Mouse (Mus musculus): ENCODE data around the gene Gfer. TPM values are rescaled to one million over a fixed set of nuclear protein-coding genes. Genes with fewer than 3 reads are reported as not detected.

Gfer gene
- polyA plus RNA-seq, 1 experiment from 2014 or later: 27.7 TPM

DNA sequence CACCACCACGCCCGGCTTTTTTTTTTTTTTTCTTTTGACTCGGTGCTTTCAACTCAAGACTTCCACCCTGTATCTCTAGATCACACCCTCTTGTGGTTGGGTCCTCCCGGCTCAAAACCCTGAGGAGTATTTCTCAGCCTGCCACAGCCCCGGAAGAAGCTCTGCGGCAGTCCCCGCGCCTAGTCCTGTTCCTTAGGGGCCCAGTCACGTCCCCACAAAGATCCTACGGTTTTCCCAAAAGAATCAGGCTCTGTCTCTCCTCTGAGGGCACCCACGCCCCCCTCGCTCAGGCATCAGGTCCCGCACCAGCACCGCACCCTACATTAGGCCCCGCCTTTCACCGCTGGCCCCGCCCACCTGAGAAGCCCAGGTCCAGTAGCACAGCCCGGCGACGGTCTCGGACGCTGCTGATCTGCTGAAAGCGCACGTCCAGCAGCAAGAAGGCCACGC is 8.8 kb downstream of the Gfer start:
- no peak for TF ChIP-seq EP300 (optimal IDR thresholded peaks at IDR 0.05)
- peak; percentile 19; the same call in 1 of the 2 replicates for TF ChIP-seq CTCF (IDR thresholded peaks at IDR 0.05; ENCODE audit: low read depth)
- Histone ChIP-seq H3K36me3 (ENCODE audit: control insufficient read depth, insufficient read depth, low read length) (no peaks in the 10 kb centered on the region), H3K4me3 (ENCODE audit: low read depth, low read length) (peak overlapping the region; percentile 34), H3K27me3 (ENCODE audit: control insufficient read depth, insufficient read depth, low read length) (peaks cover 6% of the 10 kb centered on the region), H3K27ac (replicated peaks) (no peak overlapping the region), H3K4me1 (replicated peaks; ENCODE audit: control insufficient read depth, insufficient read depth) (peaks cover 8% of the 10 kb centered on the region), H3K9me3 (ENCODE audit: control insufficient read depth, low read length) (no peaks in the 10 kb centered on the region), H3K4me2 (replicated peaks; ENCODE audit: low read depth) (peak overlapping the region; percentile 56), H3K9ac (ENCODE audit: low read length) (peak overlapping the region; percentile 27; the same call in 1 of the 2 replicates)
- DNase-seq (ENCODE audit: low spot score) (peak; percentile 77), ATAC-seq (ENCODE audit: low FRiP score, low TSS enrichment) (peak; percentile 69)
- WGBS: 1% methylated on average over 24 of the region's 25 CpGs

DNA sequence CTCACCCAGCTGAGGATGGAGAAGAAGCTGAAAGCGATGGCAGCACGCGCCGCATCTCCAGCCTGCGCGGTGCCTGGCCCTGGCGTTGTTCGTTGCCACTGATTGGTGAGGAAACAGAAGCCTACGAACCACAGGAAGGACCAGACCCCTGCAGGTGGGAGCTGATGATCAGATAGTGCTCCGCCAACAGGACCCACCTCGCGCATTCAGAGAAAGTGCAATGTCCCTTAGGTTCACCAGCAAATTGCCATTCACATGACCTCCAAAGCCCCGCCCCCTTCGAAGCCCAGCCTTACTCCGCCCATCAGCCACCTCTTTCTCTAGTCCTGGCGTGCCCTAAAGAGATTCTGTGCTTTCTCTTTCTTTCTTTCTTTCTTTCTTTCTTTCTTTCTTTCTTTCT is 9.4 kb downstream of the Gfer start:
- no peak overlapping the region for H3K27ac ChIP-seq (replicated peaks)
- ATAC-seq (ENCODE audit: low FRiP score, low TSS enrichment): no peak
- no peaks in the 10 kb centered on the region for H3K36me3 ChIP-seq (ENCODE audit: control insufficient read depth, insufficient read depth, low read length)
- no peaks in the 10 kb centered on the region for H3K9me3 ChIP-seq (ENCODE audit: control insufficient read depth, low read length)
- H3K4me1 ChIP-seq (replicated peaks; ENCODE audit: control insufficient read depth, insufficient read depth): peaks cover 8% of the 10 kb centered on the region
- 33% methylated on average over 16 of the region's 16 CpGs for WGBS
- TF ChIP-seq EP300 (optimal IDR thresholded peaks at IDR 0.05) (no peak), CTCF (IDR thresholded peaks at IDR 0.05; ENCODE audit: low read depth) (no peak)
- no peak overlapping the region for H3K4me3 ChIP-seq (ENCODE audit: low read depth, low read length)
- DNase-seq (ENCODE audit: low spot score): peak; percentile 64
- no peak overlapping the region for H3K9ac ChIP-seq (ENCODE audit: low read length)
- H3K27me3 ChIP-seq (ENCODE audit: control insufficient read depth, insufficient read depth, low read length): peaks cover 6% of the 10 kb centered on the region
- no peak overlapping the region for H3K4me2 ChIP-seq (replicated peaks; ENCODE audit: low read depth)

DNA sequence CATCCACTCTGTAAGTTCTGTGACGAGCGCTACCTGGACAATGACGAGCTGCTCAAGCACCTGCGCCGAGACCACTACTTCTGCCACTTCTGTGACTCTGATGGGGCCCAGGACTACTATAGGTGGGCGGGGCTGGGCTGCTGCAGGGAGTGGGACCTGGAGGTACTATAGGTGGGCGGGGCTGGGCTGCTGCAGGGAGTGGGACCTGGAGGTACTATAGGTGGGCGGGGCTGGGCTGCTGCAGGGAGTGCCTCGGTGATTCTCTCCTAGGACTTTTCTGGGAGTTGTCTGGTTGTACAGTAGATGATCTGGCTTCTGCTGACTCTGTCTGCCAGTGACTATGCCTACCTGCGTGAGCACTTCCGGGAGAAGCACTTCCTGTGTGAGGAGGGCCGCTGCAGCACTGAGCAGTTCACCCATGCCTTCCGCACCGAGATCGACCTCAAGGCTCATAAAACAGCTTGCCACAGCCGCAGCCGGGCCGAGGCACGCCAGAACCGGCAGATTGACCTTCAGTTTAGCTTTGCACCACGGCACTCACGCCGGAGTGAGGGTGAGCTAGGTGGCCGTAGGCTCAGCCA is 18.4 kb downstream of the Gfer start:
- no peak for DNase-seq (ENCODE audit: low spot score)
- Histone ChIP-seq H3K4me3 (ENCODE audit: low read depth, low read length) (no peak overlapping the region), H3K36me3 (ENCODE audit: control insufficient read depth, insufficient read depth, low read length) (peaks cover 42% of the 10 kb centered on the region), H3K9ac (ENCODE audit: low read length) (no peak overlapping the region), H3K27ac (replicated peaks) (0 out of 2 replicates have a peak overlapping the region, but pooled peaks have one; percentile 30), H3K27me3 (ENCODE audit: control insufficient read depth, insufficient read depth, low read length) (no peaks in the 10 kb centered on the region), H3K4me1 (replicated peaks; ENCODE audit: control insufficient read depth, insufficient read depth) (no peaks in the 10 kb centered on the region), H3K9me3 (ENCODE audit: control insufficient read depth, low read length) (no peaks in the 10 kb centered on the region), H3K4me2 (replicated peaks; ENCODE audit: low read depth) (no peak overlapping the region)
- TF ChIP-seq EP300 (optimal IDR thresholded peaks at IDR 0.05) (no peak), CTCF (IDR thresholded peaks at IDR 0.05; ENCODE audit: low read depth) (no peak)
- peak; percentile 65 for ATAC-seq (ENCODE audit: low FRiP score, low TSS enrichment)
- WGBS: 84% methylated on average over 24 of the region's 24 CpGs

DNA sequence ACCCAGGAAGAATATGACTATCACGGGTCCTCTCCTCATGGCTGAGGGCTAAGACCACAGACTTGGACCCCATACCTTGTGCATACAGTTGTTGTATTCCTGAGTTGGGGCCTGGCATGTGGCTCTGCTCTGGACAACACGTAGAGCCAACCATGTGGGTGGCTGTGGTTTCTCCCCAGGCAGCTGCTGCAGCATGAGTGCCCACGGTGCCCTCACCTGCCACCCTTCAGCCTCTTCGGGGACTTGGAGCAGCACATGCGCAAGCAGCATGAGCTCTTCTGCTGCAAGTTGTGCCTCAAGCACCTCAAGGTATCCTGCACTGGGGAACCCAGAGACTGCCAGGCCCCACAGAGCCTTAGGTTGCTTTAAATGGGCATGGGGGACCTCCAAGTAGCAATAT is 19.1 kb downstream of the Gfer start:
- TF ChIP-seq CTCF (IDR thresholded peaks at IDR 0.05; ENCODE audit: low read depth): no peak
- no peak for TF ChIP-seq EP300 (optimal IDR thresholded peaks at IDR 0.05)
- Histone ChIP-seq H3K4me1 (replicated peaks; ENCODE audit: control insufficient read depth, insufficient read depth) (no peaks in the 10 kb centered on the region), H3K4me3 (ENCODE audit: low read depth, low read length) (no peak overlapping the region), H3K36me3 (ENCODE audit: control insufficient read depth, insufficient read depth, low read length) (peaks cover 42% of the 10 kb centered on the region), H3K27me3 (ENCODE audit: control insufficient read depth, insufficient read depth, low read length) (no peaks in the 10 kb centered on the region), H3K9me3 (ENCODE audit: control insufficient read depth, low read length) (no peaks in the 10 kb centered on the region), H3K9ac (ENCODE audit: low read length) (no peak overlapping the region), H3K27ac (replicated peaks) (no peak overlapping the region), H3K4me2 (replicated peaks; ENCODE audit: low read depth) (no peak overlapping the region)
- no peak for DNase-seq (ENCODE audit: low spot score)
- 97% methylated on average over 5 of the region's 5 CpGs for WGBS
- no peak for ATAC-seq (ENCODE audit: low FRiP score, low TSS enrichment)

DNA sequence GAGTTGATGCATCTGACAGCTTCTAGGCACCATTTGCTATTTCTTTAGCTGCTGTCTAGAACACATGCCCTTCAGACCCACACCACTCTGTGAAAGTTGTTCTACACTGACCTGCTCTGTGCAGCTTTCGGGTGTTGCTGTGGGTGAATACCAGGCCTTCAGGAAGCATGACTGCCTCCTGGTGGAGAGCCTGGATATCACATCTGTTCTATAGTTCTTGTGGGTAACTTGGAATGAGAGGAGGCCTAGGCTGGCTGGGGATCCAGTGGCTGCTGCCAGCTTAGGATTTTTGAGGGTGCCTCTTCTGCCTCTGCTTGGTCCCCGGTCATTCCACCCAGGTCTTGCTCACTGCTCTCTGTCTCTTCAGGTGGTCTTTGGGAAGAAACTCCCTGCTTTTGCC is 19.8 kb downstream of the Gfer start:
- no peak overlapping the region for H3K27ac ChIP-seq (replicated peaks)
- no peak overlapping the region for H3K9ac ChIP-seq (ENCODE audit: low read length)
- WGBS: 60% methylated on average over 2 of the region's 2 CpGs
- peak; percentile 25; the same call in 1 of the 2 replicates for ATAC-seq (ENCODE audit: low FRiP score, low TSS enrichment)
- H3K36me3 ChIP-seq (ENCODE audit: control insufficient read depth, insufficient read depth, low read length): peaks cover 42% of the 10 kb centered on the region
- H3K4me3 ChIP-seq (ENCODE audit: low read depth, low read length): no peak overlapping the region
- no peaks in the 10 kb centered on the region for H3K9me3 ChIP-seq (ENCODE audit: control insufficient read depth, low read length)
- peak; percentile 83 for DNase-seq (ENCODE audit: low spot score)
- TF ChIP-seq EP300 (optimal IDR thresholded peaks at IDR 0.05) (no peak), CTCF (IDR thresholded peaks at IDR 0.05; ENCODE audit: low read depth) (peak; percentile 89)
- H3K4me2 ChIP-seq (replicated peaks; ENCODE audit: low read depth): no peak overlapping the region
- H3K27me3 ChIP-seq (ENCODE audit: control insufficient read depth, insufficient read depth, low read length): no peaks in the 10 kb centered on the region
- no peaks in the 10 kb centered on the region for H3K4me1 ChIP-seq (replicated peaks; ENCODE audit: control insufficient read depth, insufficient read depth)

DNA sequence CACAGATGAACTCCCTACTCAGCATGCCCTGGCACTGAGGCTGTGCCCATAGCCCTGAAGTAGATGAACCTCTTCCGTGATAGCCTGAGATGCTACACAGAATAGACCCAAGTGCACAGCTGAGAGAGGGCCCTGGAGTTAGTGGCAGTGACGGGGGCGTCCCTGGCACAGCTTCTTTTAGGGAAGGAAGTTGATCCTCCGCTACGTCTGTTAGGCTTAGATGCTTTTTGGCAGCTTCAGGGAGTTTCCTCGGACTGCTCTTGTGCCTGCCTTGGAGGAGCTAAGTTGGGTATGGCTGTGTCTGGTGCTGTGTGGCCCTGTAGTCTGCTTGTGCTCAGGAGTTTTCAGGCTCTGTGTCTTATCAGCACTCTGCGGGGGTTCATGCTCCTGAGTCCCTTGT is 21.7 kb downstream of the Gfer start:
- ATAC-seq (ENCODE audit: low FRiP score, low TSS enrichment) (no peak), DNase-seq (ENCODE audit: low spot score) (no peak)
- Histone ChIP-seq H3K36me3 (ENCODE audit: control insufficient read depth, insufficient read depth, low read length) (peaks cover 27% of the 10 kb centered on the region), H3K4me3 (ENCODE audit: low read depth, low read length) (no peak overlapping the region), H3K27ac (replicated peaks) (no peak overlapping the region), H3K9me3 (ENCODE audit: control insufficient read depth, low read length) (no peaks in the 10 kb centered on the region), H3K4me1 (replicated peaks; ENCODE audit: control insufficient read depth, insufficient read depth) (0 out of 2 replicates have a peak, but pooled peaks cover 3% of the 10 kb centered on the region), H3K4me2 (replicated peaks; ENCODE audit: low read depth) (no peak overlapping the region), H3K9ac (ENCODE audit: low read length) (no peak overlapping the region), H3K27me3 (ENCODE audit: control insufficient read depth, insufficient read depth, low read length) (no peaks in the 10 kb centered on the region)
- TF ChIP-seq EP300 (optimal IDR thresholded peaks at IDR 0.05): no peak
- TF ChIP-seq CTCF (IDR thresholded peaks at IDR 0.05; ENCODE audit: low read depth): no peak
- WGBS: 72% methylated on average over 7 of the region's 7 CpGs

Measured in stomach, postnatal 0 days (tissue).